Mouse (Mus musculus) spleen, postnatal 10 days (tissue): Measurements from ENCODE around the gene Spesp1.
A peak's percentile ranks its signal among the peaks of the same experiment; 100 is the strongest.

Experiments
- DNase-seq, 2 experiments: peaks; one replicate each; pipeline ENCODE4 v3.0.0; 2021 to 2022; ENCODE audit warnings: low spot score in 2 of 2

Spesp1 gene

GRCm38 (mm10) chr9:62245612-62246379 lies 36.2 kb downstream of the Spesp1 start:
- DNase-seq = no peak

GRCm38 (mm10) chr9:62244612-62245010 lies 37.4 kb downstream of the Spesp1 start:
- DNase-seq = no peak

- peak; percentile 36 to 74 for DNase-seq
Measured at GRCm38 (mm10) chr9:62243991-62244611, 37.9 kb downstream of the Spesp1 start.

- no peak for DNase-seq
Measured at GRCm38 (mm10) chr9:62240036-62240435, 42.0 kb downstream of the Spesp1 start.

- DNase-seq = no peak
Measured at GRCm38 (mm10) chr9:62237381-62237980, 44.5 kb downstream of the Spesp1 start.

- no peak for DNase-seq
Measured at GRCm38 (mm10) chr9:62235501-62235900, 46.5 kb downstream of the Spesp1 start.

GRCm38 (mm10) chr9:62232649-62233048 lies 49.4 kb downstream of the Spesp1 start:
- no peak for DNase-seq

- no peak for DNase-seq
Measured at GRCm38 (mm10) chr9:62231046-62231445, 51.0 kb downstream of the Spesp1 start.

GRCm38 (mm10) chr9:62229985-62230384 lies 52.0 kb downstream of the Spesp1 start:
- no peak for DNase-seq

GRCm38 (mm10) chr9:62222481-62222880 lies 59.5 kb downstream of the Spesp1 start:
- DNase-seq = no peak

GRCm38 (mm10) chr9:62222029-62222428 lies 60.0 kb downstream of the Spesp1 start:
- DNase-seq = no peak
